Mouse (Mus musculus): Measurements from ENCODE around the gene Cabp1. TPM values are rescaled to one million over a fixed set of nuclear protein-coding genes. Genes with fewer than 3 reads are reported as not detected.

Cabp1 gene
- total and polyA plus RNA-seq, 3 experiments = 0.35 to 1.7 TPM; not detected in 1

DNA sequence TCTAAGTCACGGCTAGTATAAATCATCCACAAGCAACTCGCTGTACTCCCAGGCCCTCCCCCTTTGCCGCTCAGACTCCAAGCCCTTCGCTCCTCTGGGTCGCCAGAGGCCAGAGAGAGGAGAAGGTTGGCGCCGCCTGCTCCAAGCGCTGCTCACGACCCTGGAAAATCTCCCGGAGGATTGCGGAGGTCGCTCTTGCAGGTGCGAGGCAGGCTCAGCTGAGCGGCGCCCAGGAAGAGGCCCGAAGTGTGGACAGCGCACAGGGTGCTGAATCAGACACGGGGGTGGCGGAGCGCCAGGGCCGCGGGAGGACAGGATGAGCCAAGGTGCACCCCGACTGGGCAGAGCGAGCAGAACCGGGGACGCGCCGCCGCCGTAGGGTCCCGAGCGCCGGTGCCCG lies 955 bp downstream of the Cabp1 start:
- DNase-seq (ENCODE audit: low read depth, low spot score) = peak; percentile 70
- no peak overlapping the region for H3K27ac ChIP-seq (ENCODE audit: control insufficient read depth, low read depth, low read length)
- peaks cover 0 to 2% of the 10 kb centered on the region in 2 experiments; a peak in 1 of 4 replicates for H3K36me3 ChIP-seq (ENCODE audit: control insufficient read depth in 1 of 2, insufficient read depth in 2 of 2, low read length in 2 of 2)
- no peaks in the 10 kb centered on the region for H3K9me3 ChIP-seq (replicated peaks; ENCODE audit: insufficient read depth, low read length)
- H3K79me2 ChIP-seq (ENCODE audit: control insufficient read depth, insufficient read depth, low read length, poor library complexity) = no peaks in the 10 kb centered on the region
- no peak for TF ChIP-seq RAD21 (IDR thresholded peaks at IDR 0.05; ENCODE audit: low read depth, low read length)
- TF ChIP-seq MXI1 (IDR thresholded peaks at IDR 0.05; ENCODE audit: low read depth, low read length) = peak; percentile 55
- no peak for TF ChIP-seq NELFE (IDR thresholded peaks at IDR 0.05; ENCODE audit: low read depth, low read length)
- TF ChIP-seq SIN3A (IDR thresholded peaks at IDR 0.05; ENCODE audit: low read length) = peak; percentile 79
- TF ChIP-seq ELF1 (IDR thresholded peaks at IDR 0.05; ENCODE audit: low read depth, low read length) = no peak
- TF ChIP-seq GATA1 (IDR thresholded peaks at IDR 0.05; ENCODE audit: low read depth, low read length) = no peak
- no peak for TF ChIP-seq UBTF (IDR thresholded peaks at IDR 0.05; ENCODE audit: borderline replicate concordance, insufficient read depth, low read depth, low read length)
- no peak for TF ChIP-seq POLR2AphosphoS2 (IDR thresholded peaks at IDR 0.05; ENCODE audit: low read length)
- TF ChIP-seq GABPA (IDR thresholded peaks at IDR 0.05; ENCODE audit: low read depth, low read length) = no peak
- no peak for TF ChIP-seq EP300 (IDR thresholded peaks at IDR 0.05; ENCODE audit: low read depth in 1 of 2, low read length in 2 of 2)
- H3K9ac ChIP-seq (ENCODE audit: control insufficient read depth, low read depth, low read length, poor library complexity, severe bottlenecking) = no peak overlapping the region
- H3K4me1 ChIP-seq (ENCODE audit: control insufficient read depth in 1 of 2, insufficient read depth in 2 of 2, low read length in 2 of 2) = peaks cover 0 to 3% of the 10 kb centered on the region in 2 experiments; a peak in 2 of 4 replicates
- H3K4me3 ChIP-seq (ENCODE audit: control insufficient read depth in 1 of 2, insufficient read depth in 1 of 2, low read depth in 2 of 2, low read length in 2 of 2) = peak overlapping the region in 1 of 2 experiments; percentile 40; a peak in 1 of 4 replicates
- H3K27me3 ChIP-seq (ENCODE audit: control insufficient read depth in 1 of 2, insufficient read depth in 2 of 2, low read length in 2 of 2) = peaks cover 0 to 7% of the 10 kb centered on the region in 2 experiments; a peak in 2 of 4 replicates

DNA sequence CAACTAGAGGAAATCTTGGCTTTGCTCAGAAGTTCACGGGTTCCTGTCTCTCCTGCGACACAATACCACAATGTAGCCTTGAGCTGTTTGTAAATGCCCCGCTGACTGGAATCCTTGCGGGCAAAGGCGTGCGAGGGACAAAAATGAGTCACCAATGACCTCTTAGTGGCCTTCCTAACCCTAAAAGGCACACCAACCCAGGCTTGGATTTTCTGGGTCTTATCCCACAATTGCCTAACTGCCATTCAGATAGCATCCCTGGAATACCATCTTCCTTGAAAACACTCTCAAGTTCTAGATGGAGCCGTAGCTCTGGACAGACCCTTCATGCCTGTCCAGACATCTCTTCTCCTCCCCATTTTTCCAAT lies 1.4 kb downstream of the Cabp1 start:
- Histone ChIP-seq H3K27me3 (ENCODE audit: control insufficient read depth in 1 of 2, insufficient read depth in 2 of 2, low read length in 2 of 2) (peaks cover 0 to 7% of the 10 kb centered on the region in 2 experiments; a peak in 2 of 4 replicates), H3K4me3 (ENCODE audit: control insufficient read depth in 1 of 2, insufficient read depth in 1 of 2, low read depth in 2 of 2, low read length in 2 of 2) (no peak overlapping the region), H3K36me3 (ENCODE audit: control insufficient read depth in 1 of 2, insufficient read depth in 2 of 2, low read length in 2 of 2) (peaks cover 0 to 2% of the 10 kb centered on the region in 2 experiments; a peak in 1 of 4 replicates), H3K27ac (ENCODE audit: control insufficient read depth, low read depth, low read length) (no peak overlapping the region), H3K4me1 (ENCODE audit: control insufficient read depth in 1 of 2, insufficient read depth in 2 of 2, low read length in 2 of 2) (peaks cover 0 to 3% of the 10 kb centered on the region in 2 experiments; a peak in 2 of 4 replicates), H3K79me2 (ENCODE audit: control insufficient read depth, insufficient read depth, low read length, poor library complexity) (no peaks in the 10 kb centered on the region), H3K9ac (ENCODE audit: control insufficient read depth, low read depth, low read length, poor library complexity, severe bottlenecking) (no peak overlapping the region), H3K9me3 (replicated peaks; ENCODE audit: insufficient read depth, low read length) (no peaks in the 10 kb centered on the region)
- no peak for DNase-seq (ENCODE audit: low read depth, low spot score)
- TF ChIP-seq GATA1 (IDR thresholded peaks at IDR 0.05; ENCODE audit: low read depth, low read length) (no peak), TBP (IDR thresholded peaks at IDR 0.05; ENCODE audit: low read depth, low read length) (no peak), POLR2AphosphoS5 (IDR thresholded peaks at IDR 0.05; ENCODE audit: borderline replicate concordance, low read depth, low read length) (no peak), USF1 (IDR thresholded peaks at IDR 0.05; ENCODE audit: low read depth, low read length) (no peak), POLR2A (IDR thresholded peaks at IDR 0.05; ENCODE audit: control insufficient read depth in 1 of 2, insufficient read depth in 1 of 2, low read depth in 1 of 2, low read length in 2 of 2, poor library complexity in 1 of 2) (no peak), E2F4 (IDR thresholded peaks at IDR 0.05; ENCODE audit: borderline replicate concordance, low read depth, low read length) (no peak), NRF1 (IDR thresholded peaks at IDR 0.05; ENCODE audit: insufficient read depth, low read depth, low read length, poor library complexity, severe bottlenecking) (no peak), EP300 (IDR thresholded peaks at IDR 0.05; ENCODE audit: low read depth in 1 of 2, low read length in 2 of 2) (no peak)

Measured in MEL (cell line).